Mouse (Mus musculus) midbrain, embryonic 16.5 days (tissue): Measurements from ENCODE around the gene Plp2. TPM values are rescaled to one million over a fixed set of nuclear protein-coding genes. Genes with fewer than 3 reads are reported as not detected.

ENCODE experiments used
- ATAC-seq: fragments of 200-750 bp; cut with Nextera tagmentation; 2 replicates; pipeline ENCODE4 v1.8.0; 2017; ENCODE audit warnings: moderate TSS enrichment
- H3K27ac ChIP-seq: fragments of 300-500 bp; sonication (generic); 2 replicates; pipeline ENCODE4 v1.5.1; 2014; ENCODE audit warnings: mild to moderate bottlenecking, low read length, mixed read lengths
- H3K27me3 ChIP-seq: fragments of 300-500 bp; sonication (generic); 2 replicates; pipeline ENCODE4 v1.6.1; 2014; ENCODE audit warnings: low read depth, low read length, mixed read lengths; ENCODE audit not compliant: control insufficient read depth, insufficient read depth
- H3K36me3 ChIP-seq: fragments of 300-500 bp; sonication (generic); 2 replicates; pipeline ENCODE4 v1.6.1; 2014; ENCODE audit warnings: mild to moderate bottlenecking, low read length, moderate library complexity, mixed read lengths; ENCODE audit not compliant: control insufficient read depth, insufficient read depth
- H3K4me1 ChIP-seq: fragments of 300-500 bp; sonication (generic); 2 replicates; pipeline ENCODE4 v1.6.1; 2014; ENCODE audit warnings: mild to moderate bottlenecking, low read length, mixed read lengths; ENCODE audit not compliant: control insufficient read depth, insufficient read depth
- H3K4me2 ChIP-seq: fragments of 300-500 bp; sonication (generic); 2 replicates; pipeline ENCODE4 v1.6.1; 2014; ENCODE audit warnings: mild to moderate bottlenecking, low read length, mixed read lengths
- H3K4me3 ChIP-seq: fragments of 300-500 bp; sonication (generic); 2 replicates; pipeline ENCODE4 v1.5.1; 2014; ENCODE audit warnings: low read depth, mild to moderate bottlenecking, low read length, moderate library complexity, mixed read lengths
- H3K9ac ChIP-seq: fragments of 300-500 bp; sonication (generic); 2 replicates; pipeline ENCODE4 v1.6.1; 2014; ENCODE audit warnings: low read depth, low read length, mixed read lengths
- H3K9me3 ChIP-seq: fragments of 300-500 bp; sonication (generic); replicated peaks from 2 replicates; pipeline ENCODE4 v1.6.1; 2014; ENCODE audit warnings: mild to moderate bottlenecking, low read length, mixed read lengths; ENCODE audit not compliant: control insufficient read depth, poor library complexity, severe bottlenecking
- WGBS: fragments of 180-500 bp; shearing (Covaris S2); extraction: QIAGEN DNeasy Blood & Tissue Kit; methylation state at CpG from one replicate; pipeline ENCODE4 v1.1.7; 2014; 5-methylcytosine and 5-hydroxymethylcytosine counted together
- polyA plus RNA-seq: library from polyadenylated mRNA; unstranded; fragments of >200 nt; fragmentation: Nextera tagmentation; extraction: Ambion mirVana; gene quantifications from 2 replicates; pipeline ENCODE4 v1.2.1, GENCODE M21; 2015

Plp2 gene
- polyA plus RNA-seq, 1 experiment from 2014 or later, result 13.9 TPM

DNA sequence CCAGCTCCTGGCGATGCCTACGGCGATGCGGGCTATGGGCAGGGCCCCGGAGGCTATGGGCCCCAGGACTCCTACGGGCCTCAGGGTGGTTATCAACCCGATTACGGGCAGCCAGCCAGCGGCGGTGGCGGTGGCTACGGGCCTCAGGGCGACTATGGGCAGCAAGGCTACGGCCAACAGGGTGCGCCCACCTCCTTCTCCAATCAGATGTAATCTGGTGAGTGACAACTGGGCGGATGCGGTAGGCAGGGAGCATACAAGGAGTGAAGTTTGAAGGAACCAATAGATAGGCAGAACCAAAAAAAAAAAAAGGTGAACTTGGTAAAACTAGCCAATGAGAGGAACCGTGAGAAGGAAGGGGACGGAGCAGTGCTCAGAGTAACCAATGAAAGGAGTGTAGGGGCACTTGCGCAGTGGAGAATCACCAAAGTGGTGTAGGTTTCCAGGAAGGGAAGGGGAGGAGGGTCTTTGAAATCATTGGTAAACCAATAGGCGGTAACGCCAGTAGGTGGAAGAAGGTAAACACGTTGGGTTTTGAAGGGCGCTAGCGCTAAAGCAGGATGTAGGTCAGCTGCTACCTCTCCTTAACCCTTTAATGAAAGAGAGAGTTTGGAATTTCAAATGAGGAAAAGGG is 22.4 kb downstream of the Plp2 start:
- peak overlapping the region; percentile 56 for H3K4me2 ChIP-seq
- H3K27me3 ChIP-seq, result no peaks in the 10 kb centered on the region
- H3K4me1 ChIP-seq, result no peaks in the 10 kb centered on the region
- H3K4me3 ChIP-seq, result peak overlapping the region; percentile 30
- peak overlapping the region; percentile 59 for H3K9ac ChIP-seq
- WGBS, result 18% methylated on average over 25 of the region's 25 CpGs
- H3K9me3 ChIP-seq, result no peaks in the 10 kb centered on the region
- peak overlapping the region; percentile 75 for H3K27ac ChIP-seq
- ATAC-seq, result peak; percentile 95
- no peaks in the 10 kb centered on the region; the same call in 1 of the 2 replicates for H3K36me3 ChIP-seq

- Histone ChIP-seq H3K4me1 (peaks cover 4% of the 10 kb centered on the region; the same call in 1 of the 2 replicates), H3K4me3 (no peak overlapping the region), H3K9me3 (no peaks in the 10 kb centered on the region), H3K4me2 (no peak overlapping the region), H3K9ac (no peak overlapping the region), H3K27ac (no peak overlapping the region), H3K27me3 (no peaks in the 10 kb centered on the region), H3K36me3 (no peaks in the 10 kb centered on the region; the same call in 1 of the 2 replicates)
- 25% methylated on average over 5 of the region's 5 CpGs for WGBS
- no peak for ATAC-seq
These were observed 25.8 kb downstream of the Plp2 start for GRCm38 (mm10) chrX:7645349-7645748.

- ATAC-seq, result no peak
- peak overlapping the region; percentile 31 for H3K9ac ChIP-seq
- no peak overlapping the region for H3K27ac ChIP-seq
- H3K4me2 ChIP-seq, result peak overlapping the region; percentile 72
- H3K4me3 ChIP-seq, result peak overlapping the region; percentile 21
- H3K4me1 ChIP-seq, result peaks cover 4% of the 10 kb centered on the region; the same call in 1 of the 2 replicates
- H3K27me3 ChIP-seq, result no peaks in the 10 kb centered on the region
- H3K36me3 ChIP-seq, result no peaks in the 10 kb centered on the region; the same call in 1 of the 2 replicates
- H3K9me3 ChIP-seq, result no peaks in the 10 kb centered on the region; the same call in 1 of the 2 replicates
- 50% methylated on average over 11 of the region's 12 CpGs for WGBS
These were observed 30.4 kb downstream of the Plp2 start for GRCm38 (mm10) chrX:7640785-7641184.

DNA sequence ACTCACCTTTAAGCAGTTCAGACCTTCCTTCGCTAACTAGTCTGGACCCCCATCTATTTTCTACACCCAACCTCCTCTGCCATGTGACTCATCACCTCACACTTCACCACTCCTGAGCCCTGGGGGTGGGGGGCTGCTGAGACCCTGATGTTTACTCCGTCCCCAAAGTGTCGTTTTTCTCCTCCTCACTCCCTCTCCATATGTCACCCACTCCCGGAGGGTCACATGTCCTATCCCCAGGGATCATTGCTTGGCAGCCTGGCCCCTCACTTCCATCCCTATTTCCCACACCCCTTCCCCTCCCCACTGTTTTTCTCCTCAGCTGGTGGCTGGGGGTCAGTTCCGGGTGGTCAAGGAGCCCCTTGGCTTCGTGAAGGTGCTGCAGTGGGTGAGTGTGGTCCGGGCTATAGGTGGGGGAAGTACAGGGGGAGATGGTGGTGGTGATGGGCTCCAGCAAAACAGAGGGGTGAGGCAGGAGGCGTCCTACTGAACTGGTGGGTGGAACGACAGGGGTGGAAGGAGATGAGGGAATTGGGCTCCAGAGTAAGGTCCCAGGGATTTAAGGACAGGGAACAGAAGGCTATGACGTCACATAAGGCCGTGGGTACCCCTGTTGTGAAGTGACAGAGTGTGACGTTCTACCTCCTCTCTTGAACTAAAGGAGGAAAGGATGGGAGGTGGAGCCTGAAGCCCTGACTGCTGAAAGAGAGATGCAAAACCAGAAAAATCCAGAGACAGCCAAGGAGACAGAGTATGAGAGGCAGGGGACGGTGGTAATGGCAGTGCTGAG is 31.5 kb downstream of the Plp2 start:
- ATAC-seq, result peak; percentile 22; the same call in 1 of the 2 replicates
- peak overlapping the region; percentile 78 for H3K9ac ChIP-seq
- peak overlapping the region; percentile 49 for H3K4me3 ChIP-seq
- no peaks in the 10 kb centered on the region for H3K27me3 ChIP-seq
- H3K27ac ChIP-seq, result peak overlapping the region; percentile 87
- peaks cover 4% of the 10 kb centered on the region; the same call in 1 of the 2 replicates for H3K4me1 ChIP-seq
- WGBS, result 19% methylated on average over 13 of the region's 13 CpGs
- H3K4me2 ChIP-seq, result peak overlapping the region; percentile 72
- H3K36me3 ChIP-seq, result no peaks in the 10 kb centered on the region; the same call in 1 of the 2 replicates
- H3K9me3 ChIP-seq, result no peaks in the 10 kb centered on the region; the same call in 1 of the 2 replicates

DNA sequence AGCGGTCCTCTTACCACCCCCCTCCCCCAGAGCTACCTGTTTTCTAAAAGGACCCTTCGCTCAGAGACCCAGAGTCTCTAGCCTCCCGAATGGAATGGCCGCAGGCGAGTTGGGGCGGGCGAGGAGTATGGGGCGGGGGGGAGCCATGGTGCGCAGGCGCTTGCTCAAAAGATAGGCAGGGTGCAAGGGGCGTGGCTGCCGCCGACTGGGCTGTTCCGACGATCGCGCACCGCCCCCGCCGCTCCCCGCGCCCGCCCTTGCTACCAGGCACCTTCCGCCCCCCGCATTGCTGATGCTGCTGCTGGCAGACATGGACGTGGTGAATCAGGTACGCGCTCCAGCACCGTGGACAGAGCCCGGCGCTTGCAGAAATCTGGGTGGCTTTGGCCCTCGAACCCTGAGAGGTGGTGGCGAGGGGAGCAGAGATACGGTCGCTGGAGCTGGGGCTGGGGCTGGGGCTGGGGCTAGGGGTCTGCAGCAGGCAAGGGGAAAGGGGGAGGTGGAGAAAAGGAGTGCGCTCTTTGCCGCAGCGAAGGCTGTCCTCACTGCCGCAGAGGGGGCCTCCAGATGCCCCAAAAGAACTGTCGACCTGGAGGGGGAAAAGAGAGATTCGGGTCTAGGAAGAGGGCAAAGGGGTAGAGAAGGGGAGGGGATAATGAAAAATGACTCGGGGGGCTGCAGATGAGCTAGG is 32.6 kb downstream of the Plp2 start, which contains the start of gene Syp:
Gene Syp (plus strand): TSS at position 71 of the 691 bp plus-strand sequence.
- whole genome bisulfite sequencing, result 26% methylated on average over 28 of the region's 42 CpGs
- Histone ChIP-seq H3K27me3 (no peaks in the 10 kb centered on the region), H3K4me3 (peak within 1 kb of the TSS; percentile 49), H3K9ac (peak within 1 kb of the TSS; percentile 78), H3K36me3 (no peaks in the 10 kb centered on the region), H3K4me2 (peak within 1 kb of the TSS; percentile 72), H3K4me1 (peaks cover 4% of the 10 kb centered on the region; the same call in 1 of the 2 replicates), H3K9me3 (no peaks in the 10 kb centered on the region; the same call in 1 of the 2 replicates), H3K27ac (peak within 1 kb of the TSS; percentile 87)
- peak; percentile 91 for ATAC-seq

DNA sequence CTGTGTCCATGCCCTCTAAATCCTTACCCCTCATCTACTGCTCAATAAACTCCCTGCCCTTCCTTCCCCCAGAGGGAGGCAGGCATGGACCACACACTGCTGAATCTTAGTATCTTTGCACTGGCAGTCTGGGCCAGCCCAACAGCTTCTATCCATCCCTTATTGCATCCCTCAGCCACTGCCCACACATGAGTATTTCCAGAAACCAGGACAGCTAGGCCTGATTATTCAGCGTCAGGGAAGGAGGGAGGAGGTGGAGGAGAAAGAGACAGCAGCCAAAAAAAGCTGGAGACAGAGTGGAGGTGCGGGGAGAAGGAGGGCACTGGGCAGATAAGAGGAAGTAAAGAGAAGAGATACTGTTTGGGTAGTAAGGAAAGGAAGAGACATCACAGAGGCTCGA is 36.1 kb downstream of the Plp2 start:
- Histone ChIP-seq H3K36me3 (no peaks in the 10 kb centered on the region), H3K27ac (no peak overlapping the region), H3K9ac (no peak overlapping the region), H3K4me3 (no peak overlapping the region), H3K4me1 (no peaks in the 10 kb centered on the region), H3K4me2 (no peak overlapping the region), H3K9me3 (no peaks in the 10 kb centered on the region; the same call in 1 of the 2 replicates), H3K27me3 (no peaks in the 10 kb centered on the region)
- ATAC-seq, result no peak
- WGBS, result 72% methylated on average over 3 of the region's 3 CpGs

GRCm38 (mm10) chrX:7632560-7632959 is 38.6 kb downstream of the Plp2 start:
- no peak overlapping the region for H3K9ac ChIP-seq
- no peaks in the 10 kb centered on the region for H3K4me1 ChIP-seq
- no peaks in the 10 kb centered on the region for H3K36me3 ChIP-seq
- WGBS, result 93% methylated on average over 6 of the region's 6 CpGs
- no peak overlapping the region for H3K27ac ChIP-seq
- H3K9me3 ChIP-seq, result no peaks in the 10 kb centered on the region; the same call in 1 of the 2 replicates
- no peak overlapping the region for H3K4me3 ChIP-seq
- ATAC-seq, result no peak
- no peak overlapping the region for H3K4me2 ChIP-seq
- no peaks in the 10 kb centered on the region for H3K27me3 ChIP-seq
